Mouse (Mus musculus): ENCODE measurements around the gene Trim25. TPM values are rescaled to one million over a fixed set of nuclear protein-coding genes. Genes with fewer than 3 reads are reported as not detected.

Trim25 gene
- 4.7 TPM for polyA plus RNA-seq (2015; fragmentation: Illumina TruSeq; extraction: RNeasy Lipid Tissue Mini Kit (QIAGEN cat#74804); ENCODE audit: low read depth, low replicate concordance)

GRCm38 (mm10) chr11:88998974-88999722 is at the start of gene Trim25:
Trim25 (plus strand) TSS chr11:88999376.

GRCm38 (mm10) chr11:88955217-88955969 is 43.8 kb upstream of the Trim25 start, which contains the start of gene Scpep1:
Scpep1 (minus strand) TSS chr11:88955465.

GRCm38 (mm10) chr11:88966881-88967361 is 32.3 kb upstream of the Trim25 start, which contains the start of gene Elobl:
Elobl (minus strand) TSS chr11:88966931.

GRCm38 (mm10) chr11:88970202-88970732 is 28.9 kb upstream of the Trim25 start, which contains the start of gene Coil:
Coil (plus strand) TSS chr11:88970252.

GRCm38 (mm10) chr11:89066750-89067149 is 67.6 kb downstream of the Trim25 start, which contains the start of gene Dgke:
Dgke (minus strand) TSS chr11:89066850.

Other genes starting within 250 kb of the Trim25 start
- 25.9 TPM for gene Akap1, start 134.8 kb upstream of the Trim25 start, polyA plus RNA-seq (2015; fragmentation: Illumina TruSeq; extraction: RNeasy Lipid Tissue Mini Kit (QIAGEN cat#74804); ENCODE audit: low read depth, low replicate concordance)
- gene Scpep1, start 43.9 kb upstream of the Trim25 start, polyA plus RNA-seq (2015; fragmentation: Illumina TruSeq; extraction: RNeasy Lipid Tissue Mini Kit (QIAGEN cat#74804); ENCODE audit: low read depth, low replicate concordance): 21.4 TPM
- gene Elobl, start 32.4 kb upstream of the Trim25 start, polyA plus RNA-seq (2015; fragmentation: Illumina TruSeq; extraction: RNeasy Lipid Tissue Mini Kit (QIAGEN cat#74804); ENCODE audit: low read depth, low replicate concordance): not detected
- 24.1 TPM for gene Coil, start 29.1 kb upstream of the Trim25 start, polyA plus RNA-seq (2015; fragmentation: Illumina TruSeq; extraction: RNeasy Lipid Tissue Mini Kit (QIAGEN cat#74804); ENCODE audit: low read depth, low replicate concordance)
- 34.4 TPM for gene Dgke, start 67.5 kb downstream of the Trim25 start, polyA plus RNA-seq (2015; fragmentation: Illumina TruSeq; extraction: RNeasy Lipid Tissue Mini Kit (QIAGEN cat#74804); ENCODE audit: low read depth, low replicate concordance)
- not detected for gene Gm525, start 74.5 kb downstream of the Trim25 start, polyA plus RNA-seq (2015; fragmentation: Illumina TruSeq; extraction: RNeasy Lipid Tissue Mini Kit (QIAGEN cat#74804); ENCODE audit: low read depth, low replicate concordance)

Data from brain, adult 10 weeks (tissue).